Mouse (Mus musculus) adrenal gland, postnatal 0 days (tissue): Measurements from ENCODE around the gene Echdc3. TPM values are rescaled to one million over a fixed set of nuclear protein-coding genes. Genes with fewer than 3 reads are reported as not detected.

Source experiments
- polyA plus RNA-seq: library from polyadenylated mRNA; unstranded; fragments of >200 nt; fragmentation: Nextera tagmentation; extraction: Ambion mirVana; gene quantifications from 2 replicates; pipeline ENCODE4 v1.2.1, GENCODE M21; 2015

Gene Echdc3
- 24.0 and 57.9 TPM in 2 replicates for polyA plus RNA-seq

DNA sequence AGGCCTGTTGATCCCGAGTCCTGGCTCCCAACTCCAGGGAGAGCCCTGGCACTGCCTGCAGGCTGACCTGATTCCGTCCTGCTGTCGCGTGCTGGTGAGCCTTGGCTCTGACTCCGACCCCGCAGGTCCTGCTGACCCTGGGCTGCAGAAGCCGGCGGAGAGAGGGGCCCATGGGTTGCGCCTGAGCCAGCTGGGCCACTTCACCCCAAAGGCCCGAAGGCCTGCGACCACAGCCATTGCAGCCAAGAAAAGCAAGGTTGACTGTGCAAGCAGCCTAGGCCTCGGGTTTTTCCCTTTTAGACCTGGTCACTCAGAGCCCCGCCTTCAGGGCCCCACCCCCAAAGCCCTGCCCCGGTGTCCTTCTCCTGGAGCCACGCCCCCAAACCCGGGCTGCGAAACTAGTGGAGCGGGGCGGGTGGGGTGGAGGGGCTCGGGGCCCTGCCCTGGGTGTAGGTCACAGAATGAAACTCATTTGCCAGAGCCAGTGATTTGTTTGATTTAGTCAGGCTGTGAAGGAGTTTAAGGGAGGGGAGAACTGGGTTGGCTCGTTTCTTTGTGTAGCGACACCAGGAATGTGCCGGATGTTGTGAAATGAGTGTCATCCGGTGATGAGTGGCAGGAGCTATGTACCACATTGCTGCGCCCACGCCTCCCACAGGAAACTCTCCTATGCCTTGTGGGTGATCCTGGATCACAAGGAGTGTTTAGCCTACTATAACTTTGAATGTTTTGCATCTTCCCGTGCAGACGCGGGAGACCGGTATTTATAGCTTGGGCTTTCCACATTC lies at the start of gene Echdc3:
TSS of gene Echdc3 (minus strand) at position 310 of the 788 bp plus-strand sequence.

Other genes starting within 250 kb of the Echdc3 start
- gene Proser2, start 82.8 kb downstream of the Echdc3 start, polyA plus RNA-seq, result 10.3 and 18.9 TPM in 2 replicates
- 5.5 and 6.9 TPM in 2 replicates for gene Usp6nl, start 109.6 kb upstream of the Echdc3 start, polyA plus RNA-seq